Mouse (Mus musculus): ENCODE results near the gene Olfr1337. TPM values are rescaled to one million over a fixed set of nuclear protein-coding genes. Genes with fewer than 3 reads are reported as not detected.

Gene Olfr1337
- polyA plus RNA-seq (2015; fragmentation: Nextera tagmentation; extraction: Ambion mirVana), result 0.18 TPM in 1 of 2 replicates, not detected in the other

DNA sequence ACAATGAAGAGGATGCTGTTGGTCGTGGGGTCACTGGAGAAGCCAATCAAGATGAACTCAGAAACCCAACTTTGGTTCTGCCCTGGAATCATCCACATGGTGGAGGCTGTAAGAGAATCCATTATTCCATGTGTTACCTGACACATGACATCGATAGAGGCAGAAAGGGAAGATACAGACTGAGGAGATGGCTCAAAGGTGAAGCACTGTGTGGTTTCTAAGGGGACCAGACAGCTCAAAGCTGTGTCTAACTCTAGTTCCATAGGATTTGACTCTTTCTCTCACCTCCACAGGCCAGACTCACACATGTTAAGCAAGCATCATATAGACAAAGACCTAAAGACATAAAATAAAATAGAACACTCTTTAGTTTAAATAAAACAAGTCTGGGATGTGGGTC is at the start of gene Olfr1337:
Olfr1337 (minus strand) TSS at position 101 of the 400 bp plus-strand sequence.

DNA sequence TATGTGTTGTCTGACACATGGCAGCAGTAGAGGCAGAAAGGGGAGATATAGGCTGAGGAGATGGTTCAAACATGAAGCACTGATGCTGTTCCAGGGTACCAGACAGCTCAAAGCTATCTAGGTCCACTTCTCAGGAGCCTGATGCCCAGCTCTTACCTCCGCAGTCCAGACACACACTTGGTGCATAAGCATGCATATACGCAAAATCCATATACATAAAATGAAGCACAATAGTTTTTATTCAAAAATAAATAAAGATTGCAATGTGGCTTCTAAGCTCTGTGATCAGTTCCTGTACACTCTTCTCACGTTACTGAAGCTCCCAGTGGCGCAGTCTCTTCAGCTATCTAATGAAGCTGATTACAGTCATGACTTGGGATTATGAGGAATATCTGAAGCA is 27.5 kb upstream of the Olfr1337 start, which contains the start of gene Olfr1335:
Olfr1335 (minus strand) TSS at position 101 of the 400 bp plus-strand sequence.

DNA sequence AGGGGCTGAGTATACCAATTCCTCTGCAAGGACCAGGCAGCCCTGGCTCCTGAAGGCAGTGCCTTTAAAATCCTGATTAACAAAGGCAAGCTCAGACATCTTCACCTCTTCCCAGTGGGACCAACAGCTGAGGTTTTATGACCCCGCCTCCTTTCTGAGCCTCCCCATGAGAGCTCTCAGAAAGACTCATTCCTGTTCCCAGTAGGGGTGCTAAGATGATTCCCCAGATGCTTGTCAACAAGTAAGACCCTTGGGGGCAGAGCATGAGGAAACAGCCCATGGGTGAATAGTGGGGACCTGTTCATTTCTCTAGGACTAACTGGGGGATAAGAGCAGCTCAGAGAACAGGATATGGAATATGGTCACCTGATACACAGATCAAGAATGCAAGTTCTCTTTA is 23.7 kb downstream of the Olfr1337 start, which contains the start of gene Olfr1338:
Olfr1338 (minus strand) TSS at position 101 of the 400 bp plus-strand sequence.

DNA sequence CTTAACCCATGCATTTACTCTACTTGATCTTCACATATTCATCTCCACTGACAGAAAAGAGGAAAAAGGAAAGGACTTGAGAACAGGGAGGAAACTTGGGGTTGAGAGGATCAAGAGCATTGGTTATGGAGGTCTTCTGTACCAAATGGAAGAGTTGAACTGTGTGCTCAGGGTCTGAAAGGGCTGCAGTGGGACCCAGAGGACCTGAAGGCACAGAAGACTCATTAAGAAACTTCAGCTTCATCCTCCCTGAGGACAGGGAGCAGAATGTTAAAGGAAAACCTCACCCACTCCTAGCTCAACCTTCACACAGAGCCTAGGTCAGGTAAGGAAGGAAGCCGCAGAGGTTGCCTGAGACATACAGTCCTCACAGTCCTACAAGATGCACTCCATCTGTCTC is 50.5 kb downstream of the Olfr1337 start, which contains the start of gene Olfr1339:
Olfr1339 (plus strand) TSS at position 301 of the 400 bp plus-strand sequence.

Other genes starting within 250 kb of the Olfr1337 start
- 2.2 and 3.3 TPM in 2 replicates for gene Tmem125, start 238.5 kb downstream of the Olfr1337 start, polyA plus RNA-seq (2015; fragmentation: Nextera tagmentation; extraction: Ambion mirVana)
- 0.40 TPM in 1 of 2 replicates, not detected in the other for gene Cfap57, start 161.8 kb downstream of the Olfr1337 start, polyA plus RNA-seq (2015; fragmentation: Nextera tagmentation; extraction: Ambion mirVana)
- gene Ebna1bp2, start 161.8 kb downstream of the Olfr1337 start, polyA plus RNA-seq (2015; fragmentation: Nextera tagmentation; extraction: Ambion mirVana), result 82.7 and 93.5 TPM in 2 replicates
- gene Olfr62, start 123.6 kb downstream of the Olfr1337 start, polyA plus RNA-seq (2015; fragmentation: Nextera tagmentation; extraction: Ambion mirVana), result not detected in 2 replicates
- gene Olfr1342, start 89.8 kb downstream of the Olfr1337 start, polyA plus RNA-seq (2015; fragmentation: Nextera tagmentation; extraction: Ambion mirVana), result not detected in 2 replicates
- not detected in 2 replicates for gene Olfr1341, start 79.1 kb downstream of the Olfr1337 start, polyA plus RNA-seq (2015; fragmentation: Nextera tagmentation; extraction: Ambion mirVana)
- gene Olfr1340, start 62.4 kb downstream of the Olfr1337 start, polyA plus RNA-seq (2015; fragmentation: Nextera tagmentation; extraction: Ambion mirVana), result not detected in 2 replicates
- gene Olfr1339, start 50.4 kb downstream of the Olfr1337 start, polyA plus RNA-seq (2015; fragmentation: Nextera tagmentation; extraction: Ambion mirVana), result not detected in 2 replicates
- not detected in 2 replicates for gene Olfr1338, start 23.8 kb downstream of the Olfr1337 start, polyA plus RNA-seq (2015; fragmentation: Nextera tagmentation; extraction: Ambion mirVana)
- gene Olfr1335, start 27.4 kb upstream of the Olfr1337 start, polyA plus RNA-seq (2015; fragmentation: Nextera tagmentation; extraction: Ambion mirVana), result not detected in 2 replicates
- gene Olfr1333, start 53.7 kb upstream of the Olfr1337 start, polyA plus RNA-seq (2015; fragmentation: Nextera tagmentation; extraction: Ambion mirVana), result not detected in 2 replicates
- gene Olfr1331, start 82.1 kb upstream of the Olfr1337 start, polyA plus RNA-seq (2015; fragmentation: Nextera tagmentation; extraction: Ambion mirVana), result not detected in 2 replicates
- 0.06 TPM in 1 of 2 replicates, not detected in the other for gene Olfr1330, start 106.0 kb upstream of the Olfr1337 start, polyA plus RNA-seq (2015; fragmentation: Nextera tagmentation; extraction: Ambion mirVana)
- not detected in 2 replicates for gene Olfr1329, start 134.9 kb upstream of the Olfr1337 start, polyA plus RNA-seq (2015; fragmentation: Nextera tagmentation; extraction: Ambion mirVana)
- gene Olfr1328, start 156.0 kb upstream of the Olfr1337 start, polyA plus RNA-seq (2015; fragmentation: Nextera tagmentation; extraction: Ambion mirVana), result not detected in 2 replicates
- gene Lao1, start 179.0 kb upstream of the Olfr1337 start, polyA plus RNA-seq (2015; fragmentation: Nextera tagmentation; extraction: Ambion mirVana), result 0.05 and 0.10 TPM in 2 replicates

Data from skeletal muscle tissue, postnatal 0 days (tissue).